23 mouse cellular contexts compared by ENCODE assay signal in the genomic region with DNA sequence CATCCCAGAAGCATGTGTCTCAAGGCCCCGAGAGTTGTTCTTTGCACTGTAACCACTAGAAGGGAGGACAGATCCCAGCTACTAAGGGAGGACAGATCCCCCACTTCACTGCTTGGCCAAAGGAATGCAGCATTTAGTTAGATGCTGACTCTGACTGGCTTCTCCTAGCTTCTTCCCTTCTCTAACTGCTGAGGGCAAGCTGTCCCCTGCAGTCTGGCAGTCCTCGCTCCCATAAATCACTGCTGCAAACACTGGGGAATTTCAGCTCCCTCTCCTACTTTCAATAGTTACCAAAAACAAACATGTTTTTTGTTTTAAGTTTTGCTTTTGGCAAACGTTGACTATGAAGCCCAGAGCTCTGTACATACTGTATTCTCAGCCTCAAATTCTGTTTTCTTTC. TPM values are rescaled to one million over a fixed set of nuclear protein-coding genes. Genes with fewer than 3 reads are reported as not detected.
DNase-seq lines count a peak whose midpoint lies in the region; TF ChIP-seq lines count a peak whose summit lies in the region.
"Had no signal": no experiment of that assay in that cellular context is flagged by ENCODE, and none has a peak within 500 bp of the region (broad histone marks: within the 10 kb centered on the region; RNA-seq: fewer than 3 reads in every experiment).

No protein-coding gene starts in this region.

- no peak overlapping the region for H3K4me3 ChIP-seq in kidney, adult 2 months (ENCODE audit: insufficient read depth, low read depth, low read length)
- H3K4me3 ChIP-seq in testis, adult 2 months (ENCODE audit: control insufficient read depth, low read depth, low read length), result no peak overlapping the region
- H3K4me3 ChIP-seq: embryonic facial prominence, embryonic 13.5 days; forebrain, embryonic 13.5 days; gastrocnemius, adult 2 months; hindbrain, embryonic 12.5 days had no signal

- DNase-seq in adrenal gland, adult 2 months, result peak; percentile 11
- no peak for DNase-seq in adrenal gland, adult 8-10 months
- DNase-seq in kidney, adult 2 months, result peak; percentile 28
- DNase-seq in kidney, postnatal 25 days, result no peak
- peak; percentile 50 for DNase-seq in kidney, postnatal 10 days
- DNase-seq in kidney, adult 11 months, result no peak
- no peak for DNase-seq in testis, postnatal 10 days (ENCODE audit: low spot score)
- DNase-seq: adrenal gland, postnatal 25 days; B cell, adult 2 months; cerebellum, adult 18-20 months; cerebellum, adult 9-11 months; cerebellum, postnatal 36 days; forebrain, postnatal 0 days; gastrocnemius, adult 2 months; gastrocnemius, postnatal 25 days; heart, postnatal 10 days; heart, postnatal 4 days had no signal

- no peak for TF ChIP-seq CTCF in kidney, adult 2 months (conservative IDR thresholded peaks at IDR 0.05; ENCODE audit: insufficient read depth, insufficient read length, low read depth, low read length)
- TF ChIP-seq CTCF in testis, adult 2 months (IDR thresholded peaks at IDR 0.05; ENCODE audit: control insufficient read depth, insufficient read depth, insufficient replicate concordance, low read depth, low read length), result no peak

- no peak for TF ChIP-seq POLR2A in kidney, adult 2 months (IDR thresholded peaks at IDR 0.05; ENCODE audit: low read depth, low read length)
- TF ChIP-seq POLR2A in testis, adult 2 months (IDR thresholded peaks at IDR 0.05; ENCODE audit: control insufficient read depth, low read depth, low read length), result no peak

- no peaks in the 10 kb centered on the region for H3K36me3 ChIP-seq in kidney, adult 2 months (ENCODE audit: control insufficient read depth, insufficient read depth, low read length)
- H3K36me3 ChIP-seq in testis, adult 2 months (ENCODE audit: control insufficient read depth, insufficient read depth, low read length), result no peaks in the 10 kb centered on the region
- H3K36me3 ChIP-seq: embryonic facial prominence, embryonic 13.5 days; G1E; hindbrain, embryonic 12.5 days had no signal

- no peaks in the 10 kb centered on the region for H3K27me3 ChIP-seq in kidney, adult 2 months (replicated peaks; ENCODE audit: control insufficient read depth, insufficient read depth, low read length)
- no peaks in the 10 kb centered on the region for H3K27me3 ChIP-seq in testis, adult 2 months (ENCODE audit: control insufficient read depth, insufficient read depth, low read length)
- H3K27me3 ChIP-seq: embryonic facial prominence, embryonic 13.5 days; forebrain, embryonic 13.5 days; hindbrain, embryonic 12.5 days had no signal

- H3K4me1 ChIP-seq in kidney, adult 2 months (ENCODE audit: control insufficient read depth, insufficient read depth, low read length), result no peaks in the 10 kb centered on the region
- no peaks in the 10 kb centered on the region for H3K4me1 ChIP-seq in testis, adult 2 months (ENCODE audit: control insufficient read depth, insufficient read depth, low read length)
- H3K4me1 ChIP-seq: embryonic facial prominence, embryonic 13.5 days; forebrain, embryonic 13.5 days; hindbrain, embryonic 12.5 days had no signal

- H3K27ac ChIP-seq in kidney, adult 2 months (ENCODE audit: insufficient read depth, low read depth, low read length), result no peak overlapping the region
- 0 out of 2 replicates have a peak overlapping the region, but pooled peaks have one; percentile 21 for H3K27ac ChIP-seq in testis, adult 2 months (ENCODE audit: control insufficient read depth, insufficient read depth, low read depth, low read length)
- H3K27ac ChIP-seq: embryonic facial prominence, embryonic 13.5 days; forebrain, embryonic 13.5 days; gastrocnemius, adult 2 months; hindbrain, embryonic 12.5 days had no signal

- 55% methylated on average over 3 of the region's 3 CpGs for WGBS in kidney, adult 2 months

RNA-seq across cellular contexts. Expression of a gene that starts 22.5 kb away (rescaled TPM):
- 1 to 10 TPM; 1.6 to 2.4 TPM for total RNA-seq in adrenal gland, adult 2 months (2021)
- polyA plus RNA-seq in adrenal gland, adult 2 months (2012; rRNA removed), result 0.12 and 0.20 TPM in 2 replicates
- total RNA-seq in adrenal gland, adult 8-10 months (2022), result 1 to 10 TPM; 1.6 to 2.7 (median 2.4) TPM
- polyA plus RNA-seq in kidney, adult 2 months (2012; rRNA removed), result 0.83 and 0.94 TPM in 2 replicates
- 0.81 and 1.1 TPM in 2 replicates for polyA plus RNA-seq in testis, adult 2 months (2012; rRNA removed)
- total RNA-seq: granulocyte monocyte progenitor cell, adult 5-6 weeks had no signal

Comparison
In these comparisons a context has a peak if more than half of its experiments do, and no peak if none do; other contexts are left out.
1. DNase-seq: peak in adrenal gland, adult 2 months (single experiment), kidney, adult 2 months (single experiment) and kidney, postnatal 10 days (single experiment); none in adrenal gland, adult 8-10 months (single experiment), kidney, postnatal 25 days (0 of 2), kidney, adult 11 months (single experiment) and testis, postnatal 10 days (single experiment).